Mouse (Mus musculus) lung, postnatal 4 days (tissue): ENCODE measurements around the gene Itgb2l.

Source experiments
- DNase-seq, 2 experiments: peaks; one replicate each; pipeline ENCODE4 v3.0.0; 2021

Gene Itgb2l

DNA sequence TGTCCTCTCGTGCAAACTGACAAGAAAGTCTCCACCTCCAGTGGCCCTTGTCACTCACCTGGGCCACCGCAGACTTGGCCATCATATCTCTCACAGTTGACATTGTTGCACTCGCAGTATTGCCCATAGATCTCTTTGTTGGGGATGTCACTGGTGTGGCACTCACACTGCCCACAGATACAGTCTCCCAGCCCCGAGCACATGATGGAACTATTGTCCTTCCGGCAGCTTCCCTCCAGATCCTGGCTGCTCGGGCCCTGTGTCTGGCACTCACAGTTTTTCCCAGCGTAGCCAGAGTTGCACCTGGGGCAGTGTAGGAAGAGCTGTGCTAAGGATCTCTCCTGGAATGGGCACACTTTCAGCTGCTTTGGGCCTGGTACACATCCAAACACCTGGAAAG, 16.7 kb downstream of the Itgb2l start:
- DNase-seq, result no peak

DNA sequence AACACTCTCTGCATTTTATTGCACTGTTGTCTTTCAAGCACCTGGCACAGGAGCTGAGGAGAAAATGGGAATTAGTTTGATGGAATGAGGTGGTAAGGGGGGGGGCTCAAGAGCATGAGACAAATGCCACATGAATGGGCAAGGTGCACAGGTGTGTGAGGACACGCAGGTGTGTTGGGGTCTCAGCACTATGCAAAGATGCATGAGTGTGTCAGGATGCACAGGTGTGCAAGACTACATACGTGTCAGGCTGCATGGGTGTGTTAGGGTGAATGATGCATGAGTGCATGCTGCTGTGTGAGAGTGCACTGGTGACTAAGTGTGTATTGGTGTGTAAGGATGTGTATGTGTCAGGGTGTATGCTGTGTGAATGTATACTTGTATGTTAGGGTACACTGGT, 18.4 kb downstream of the Itgb2l start:
- DNase-seq, result no peak

DNA sequence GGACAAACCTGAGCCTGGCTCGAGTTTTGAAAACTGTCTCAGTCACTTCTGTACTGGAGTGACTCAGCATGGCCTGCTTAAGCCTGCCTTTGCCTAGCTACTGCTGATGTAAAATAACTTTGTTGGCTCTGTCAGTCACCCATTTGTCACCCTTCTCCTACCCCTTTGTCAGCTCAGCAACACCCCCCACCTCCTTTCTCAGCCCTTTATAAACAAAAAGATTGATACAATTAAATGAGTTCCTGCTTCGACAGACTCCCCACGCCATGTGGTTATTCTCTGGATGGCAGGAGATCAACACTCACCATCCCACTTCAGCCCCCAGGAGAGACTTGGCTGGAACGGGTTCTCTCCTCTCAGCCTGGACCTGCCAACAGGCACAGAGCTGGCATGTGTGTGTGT, 35.4 kb downstream of the Itgb2l start:
- no peak for DNase-seq

DNA sequence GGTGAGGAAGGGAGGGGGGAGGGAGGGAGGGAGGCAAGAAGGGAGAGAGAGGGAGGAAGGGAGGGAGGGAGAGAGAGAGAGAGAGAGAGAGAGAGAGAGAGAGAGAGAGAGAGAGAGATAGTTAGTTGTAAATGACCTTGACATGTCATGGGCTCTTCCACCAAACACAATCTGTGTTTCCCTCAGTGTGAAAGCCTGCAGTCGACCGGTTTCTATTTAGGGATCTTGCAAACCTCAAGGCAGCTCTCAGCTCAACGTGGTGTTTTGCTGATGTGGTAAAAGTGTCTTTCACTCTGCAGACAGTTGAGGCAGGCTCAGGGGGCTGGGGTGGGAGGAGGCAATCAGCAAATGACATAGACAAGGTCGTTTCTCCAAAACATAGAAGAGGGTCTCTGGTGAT, 37.1 kb downstream of the Itgb2l start:
- no peak for DNase-seq

DNA sequence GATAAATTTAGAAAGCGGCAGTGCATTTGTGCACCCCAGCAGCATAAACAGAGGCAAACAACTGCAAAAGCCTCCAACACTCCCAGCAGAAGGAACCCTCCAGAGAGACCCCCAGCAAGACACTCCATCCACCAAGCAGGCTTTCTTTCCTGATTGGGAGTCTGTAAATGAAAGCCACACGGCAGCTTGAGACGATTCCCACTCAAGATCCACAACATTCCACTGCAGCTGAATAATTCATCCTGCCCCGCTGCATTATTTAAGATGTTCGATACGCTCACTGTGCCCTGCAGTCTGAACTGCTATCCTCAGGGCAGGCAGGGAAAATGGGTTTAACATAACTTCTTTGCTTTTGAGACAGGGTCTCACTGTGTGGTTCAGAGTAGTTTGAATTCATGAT, 41.1 kb downstream of the Itgb2l start:
- no peak for DNase-seq

DNA sequence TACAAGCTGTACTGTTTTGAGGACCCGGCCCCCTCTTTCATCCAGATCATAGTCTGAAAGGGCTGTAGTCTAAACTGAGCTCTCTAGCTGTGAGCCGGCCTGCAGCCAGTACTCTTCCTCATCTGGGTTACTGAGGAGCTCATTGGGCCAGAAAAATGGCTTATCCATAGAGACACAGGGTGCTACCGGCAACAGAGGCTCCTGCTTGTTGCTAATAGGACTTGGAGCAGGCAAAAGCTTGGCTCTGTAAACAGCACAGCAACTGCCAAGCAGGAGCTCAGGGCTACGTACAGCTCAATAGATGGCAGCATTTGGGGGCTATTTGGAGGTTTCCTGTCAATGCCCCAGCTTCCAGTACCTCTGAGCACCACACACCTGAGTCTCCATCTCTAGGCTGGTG, 43.4 kb downstream of the Itgb2l start:
- no peak for DNase-seq

DNA sequence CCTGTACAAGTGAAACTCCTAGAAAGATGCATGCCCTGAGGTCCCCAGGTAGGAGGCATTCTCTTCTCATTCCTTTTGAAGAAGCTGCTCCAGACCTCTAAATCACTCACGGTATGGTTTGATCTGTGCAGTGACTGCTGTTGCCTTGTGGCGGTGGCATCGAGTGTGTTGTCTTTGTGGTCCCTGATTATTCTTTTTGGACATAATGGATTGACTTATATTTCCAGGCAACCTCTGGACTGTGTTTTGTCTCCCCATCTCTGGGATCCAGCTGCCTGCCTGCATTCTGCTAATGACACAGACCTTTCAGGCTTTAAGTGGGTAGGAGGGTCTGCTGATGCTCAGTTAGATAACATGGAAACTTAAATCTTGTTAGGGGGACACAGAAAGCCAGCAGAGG, 44.6 kb downstream of the Itgb2l start:
- DNase-seq, result no peak

DNA sequence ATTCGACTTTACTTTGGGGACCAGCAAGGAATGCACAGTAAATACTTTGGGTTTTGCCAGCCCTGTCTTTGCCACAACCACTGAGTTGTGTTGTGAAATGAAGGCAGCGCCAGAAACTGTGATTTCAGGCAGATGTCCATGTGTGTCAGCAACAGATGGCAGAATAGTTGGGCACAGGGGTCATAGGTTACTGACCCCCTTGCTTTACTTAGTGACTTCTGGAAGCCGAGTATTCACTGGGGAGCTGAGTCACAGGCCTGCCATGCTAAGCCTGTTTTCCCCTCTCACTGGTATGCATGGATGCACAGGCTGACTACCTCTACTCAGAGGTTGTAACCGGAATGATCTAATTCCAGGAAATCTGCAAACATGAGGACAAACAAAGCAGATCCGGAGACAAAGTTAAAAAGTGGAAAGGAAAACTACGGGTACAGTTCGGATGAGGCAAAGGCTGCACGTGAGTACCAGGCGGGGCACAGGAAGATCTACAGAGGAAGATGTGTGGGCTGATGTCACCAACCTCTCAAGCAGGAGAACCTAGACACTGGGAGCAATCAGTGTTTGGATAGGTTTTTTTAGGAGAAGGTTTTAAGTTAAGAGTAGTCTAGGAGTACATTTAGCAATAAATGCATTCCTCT, 47.3 kb downstream of the Itgb2l start:
- no peak for DNase-seq

DNA sequence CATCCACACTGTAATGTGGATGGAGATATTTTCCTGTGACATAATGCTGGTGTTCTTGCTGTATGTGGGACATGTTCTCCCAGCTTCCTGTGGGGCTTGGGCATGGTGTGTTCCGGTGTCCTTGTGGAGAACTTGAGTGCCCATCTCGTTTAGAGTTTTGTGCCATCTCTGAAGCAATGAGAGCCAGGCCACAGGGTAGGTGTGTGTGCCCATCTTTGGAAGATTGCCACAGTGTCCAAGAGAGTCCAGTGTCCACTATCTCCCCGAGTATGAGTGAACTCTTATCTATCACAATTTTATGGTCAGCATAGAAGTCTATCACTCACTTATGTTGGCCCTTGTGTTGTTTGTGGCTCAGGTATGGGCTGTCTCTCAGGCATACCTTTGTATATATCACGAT, 47.9 kb downstream of the Itgb2l start:
- no peak for DNase-seq

DNA sequence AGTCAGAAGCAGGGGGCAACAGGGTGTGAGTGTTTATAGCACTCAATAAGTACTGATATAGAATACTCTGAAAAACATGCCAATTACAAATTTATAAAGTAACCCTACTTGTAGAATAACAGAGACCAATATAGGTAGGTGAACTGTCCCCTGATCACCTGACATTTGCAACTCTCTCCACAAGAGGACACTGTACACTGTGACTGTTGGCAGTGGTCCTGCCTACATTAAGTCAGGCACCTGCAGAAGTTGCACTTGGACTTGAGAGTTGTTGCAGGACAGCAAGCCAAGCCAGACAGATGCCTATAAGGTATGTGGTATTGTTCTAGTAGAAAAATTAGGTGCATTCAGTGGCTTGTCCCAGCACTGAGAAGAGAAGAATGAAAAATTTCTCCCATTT, 52.3 kb downstream of the Itgb2l start:
- DNase-seq, result no peak

DNA sequence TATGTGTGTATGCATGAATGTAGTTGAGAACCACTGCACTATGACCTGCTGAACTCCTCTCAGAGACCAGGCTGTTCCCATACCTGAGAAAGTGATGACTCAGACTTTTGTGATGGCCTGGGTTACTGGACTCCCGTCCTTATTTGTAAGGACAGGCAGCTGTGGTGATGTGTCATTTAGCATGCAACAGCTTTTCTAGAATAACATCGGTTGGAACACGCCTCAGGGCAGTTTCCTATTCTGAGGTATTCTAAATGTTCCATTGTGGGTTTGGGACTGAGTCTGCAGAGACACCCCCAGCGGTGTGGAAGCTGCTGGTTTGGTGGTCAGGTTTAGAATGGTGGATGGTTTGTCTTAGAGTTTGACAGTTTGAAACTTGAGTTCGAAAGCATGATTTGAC, 54.9 kb downstream of the Itgb2l start:
- no peak for DNase-seq

DNA sequence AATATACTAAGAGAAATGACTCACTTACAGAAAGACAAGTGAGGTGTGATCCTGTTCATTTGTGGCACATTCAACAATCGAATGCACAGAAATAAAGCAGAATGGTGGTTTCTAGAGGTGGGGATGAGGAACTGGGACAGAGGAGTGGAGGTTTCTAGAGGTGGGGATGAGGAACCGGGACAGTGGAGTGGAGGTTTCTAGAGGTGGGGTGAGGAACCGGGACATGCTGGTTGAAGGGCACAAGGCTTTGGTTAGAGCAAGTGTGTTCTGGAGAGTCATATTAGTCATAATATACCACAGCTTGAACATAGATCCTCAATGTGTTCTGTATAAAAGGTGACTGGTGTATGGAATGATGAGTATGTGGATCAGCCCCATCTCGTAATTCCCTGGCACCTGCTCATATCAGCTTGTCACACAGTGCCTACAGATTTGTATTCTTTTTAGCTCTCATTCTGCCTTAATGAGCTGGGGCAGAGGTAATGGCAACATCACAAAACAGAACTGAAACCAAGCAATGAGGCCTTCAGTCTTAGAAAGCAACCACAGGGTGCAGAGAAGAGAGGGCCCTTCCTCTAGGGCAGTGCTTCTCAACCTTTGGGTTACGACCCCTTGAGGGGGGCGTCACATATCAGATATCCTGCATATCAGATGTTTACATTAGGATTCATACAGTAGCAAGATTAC, 55.6 kb downstream of the Itgb2l start:
- no peak for DNase-seq

DNA sequence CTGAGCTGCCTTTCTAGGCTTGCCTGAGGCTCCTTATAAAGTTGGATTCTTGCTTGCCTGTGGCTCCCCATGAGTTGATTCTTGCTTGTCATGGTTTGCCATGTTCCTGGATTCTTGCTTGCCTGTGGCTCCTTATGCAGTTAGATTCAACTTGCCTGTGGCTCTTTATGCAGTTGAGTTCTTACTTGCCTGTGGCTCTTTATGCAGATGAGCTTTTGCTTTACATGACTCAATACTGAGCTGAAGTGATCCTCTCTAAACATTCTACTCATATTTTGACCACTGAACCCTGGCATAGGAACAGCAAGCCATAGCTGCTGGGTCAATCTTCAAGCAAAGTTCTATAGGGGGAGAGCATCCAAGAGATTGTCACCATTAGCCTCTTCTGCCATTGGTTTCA, 58.7 kb downstream of the Itgb2l start:
- DNase-seq, result no peak

DNA sequence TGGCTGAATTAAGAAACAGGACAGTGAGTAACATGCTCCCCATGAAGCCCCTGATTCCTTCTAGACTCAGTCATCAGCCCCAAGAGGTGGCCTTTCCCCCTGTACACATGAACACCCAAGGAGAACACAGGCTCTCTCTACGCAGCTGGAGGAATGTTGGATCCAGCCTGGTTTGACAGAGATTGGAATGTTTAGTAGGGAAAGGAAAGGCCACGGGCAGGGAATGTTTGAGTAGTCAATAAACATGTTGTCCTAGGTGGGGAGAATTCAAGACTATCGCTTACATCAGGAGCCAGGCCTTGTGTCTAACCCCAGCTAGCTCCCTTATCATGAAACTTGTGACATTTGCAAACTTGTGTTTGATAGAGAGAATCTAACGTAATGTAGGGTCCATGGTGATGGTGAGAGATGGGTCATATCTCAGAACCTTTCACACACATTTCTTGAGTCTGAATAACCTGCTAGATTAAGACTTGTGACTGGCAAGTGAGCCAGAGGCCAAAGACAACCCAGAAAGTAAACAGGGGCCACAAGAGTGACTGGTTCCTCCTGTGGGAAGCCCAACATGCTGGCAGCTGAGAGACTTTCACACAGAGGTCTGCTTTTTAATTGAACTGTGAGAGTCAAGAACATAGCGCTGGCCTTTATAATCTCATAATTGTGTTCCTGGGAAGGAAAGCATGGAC, 60.8 kb downstream of the Itgb2l start:
- no peak for DNase-seq

DNA sequence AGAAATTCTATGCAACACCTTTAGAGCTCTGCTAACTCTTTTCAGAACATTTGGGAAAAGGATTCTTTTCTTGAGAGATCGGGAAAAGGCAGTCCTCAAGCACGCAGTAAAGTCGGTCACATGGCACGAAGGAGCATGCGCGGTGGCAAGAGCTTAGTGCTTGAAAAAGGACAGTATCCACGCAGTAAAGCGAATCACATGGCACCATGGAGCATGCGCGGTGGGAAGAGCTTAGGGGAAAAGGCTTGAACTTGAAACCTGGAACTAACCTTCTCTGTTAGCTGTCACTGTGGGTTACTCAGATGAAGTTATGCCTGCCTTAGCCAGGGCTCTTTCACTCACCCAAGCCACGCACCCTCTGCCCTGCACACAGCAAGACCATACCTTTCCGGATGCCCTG, 62.0 kb downstream of the Itgb2l start:
- DNase-seq, result no peak

DNA sequence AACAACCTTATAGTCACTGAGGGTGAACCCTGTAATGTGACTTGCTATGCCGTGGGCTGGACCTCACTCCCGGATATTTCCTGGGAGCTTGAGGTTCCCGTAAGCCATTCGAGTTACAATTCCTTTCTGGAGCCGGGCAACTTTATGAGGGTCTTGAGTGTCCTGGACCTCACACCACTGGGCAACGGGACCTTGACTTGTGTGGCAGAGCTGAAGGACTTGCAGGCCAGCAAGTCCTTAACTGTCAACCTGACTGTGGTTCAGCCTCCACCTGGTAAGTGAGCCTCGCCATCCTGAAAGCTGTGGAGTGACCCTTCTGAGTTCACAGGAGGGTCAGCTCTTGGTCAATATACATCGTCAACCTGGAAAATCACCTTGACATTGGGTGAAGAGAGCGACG, 65.3 kb downstream of the Itgb2l start:
- DNase-seq, result no peak

DNA sequence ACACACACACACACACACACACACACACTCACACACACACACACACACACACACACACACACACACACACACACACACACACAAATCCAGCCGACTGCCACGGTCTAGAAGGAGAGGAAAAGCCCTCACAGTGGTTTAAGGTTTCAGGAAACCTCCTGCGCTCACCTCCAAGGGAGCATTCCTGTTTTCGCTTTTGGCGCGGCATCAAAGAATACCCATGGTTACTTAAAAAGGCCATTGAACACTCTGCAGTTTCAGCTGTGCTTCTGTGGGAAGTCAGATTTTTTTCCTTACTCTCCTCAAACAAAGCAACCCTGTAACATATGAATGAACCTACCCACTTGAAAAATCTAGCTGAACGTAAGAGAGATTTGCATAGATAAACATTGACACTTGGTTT, 67.1 kb downstream of the Itgb2l start:
- DNase-seq, result peak; percentile 64 to 69

DNA sequence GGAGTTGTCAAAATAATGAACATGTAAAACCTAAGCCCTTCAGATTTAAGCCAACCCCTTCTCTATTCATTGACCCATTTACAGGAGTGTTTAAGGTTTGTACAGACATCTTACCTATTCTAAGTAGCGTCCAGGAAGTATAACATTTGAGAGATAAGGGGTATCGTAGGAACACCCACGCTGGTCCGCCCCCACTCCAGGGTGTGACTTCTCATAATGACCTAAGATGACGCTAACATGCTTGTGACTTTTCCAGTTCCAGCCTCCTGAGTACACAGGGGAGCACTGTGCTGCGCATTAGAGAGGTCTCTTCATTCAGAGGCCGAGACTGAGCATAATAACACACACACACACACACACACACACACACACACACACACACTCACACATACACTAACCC, 67.9 kb downstream of the Itgb2l start:
- DNase-seq, result peak; percentile 30 to 69

DNA sequence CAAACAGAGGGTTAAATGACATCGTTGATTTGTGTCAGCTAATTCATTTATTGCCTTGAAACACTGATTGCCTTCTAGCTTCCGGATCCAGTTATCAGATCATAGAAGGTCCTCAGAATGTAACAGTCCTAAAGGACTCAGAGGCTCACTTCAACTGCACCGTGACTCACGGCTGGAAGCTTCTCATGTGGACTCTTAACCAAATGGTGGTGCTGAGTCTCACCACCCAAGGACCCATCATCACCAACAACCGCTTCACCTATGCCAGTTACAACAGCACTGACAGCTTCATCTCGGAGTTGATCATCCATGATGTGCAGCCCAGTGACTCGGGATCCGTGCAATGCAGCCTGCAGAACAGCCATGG, 70.7 kb downstream of the Itgb2l start:
- no peak for DNase-seq
